Mouse (Mus musculus): ENCODE data around the gene Spaca4.

DNA sequence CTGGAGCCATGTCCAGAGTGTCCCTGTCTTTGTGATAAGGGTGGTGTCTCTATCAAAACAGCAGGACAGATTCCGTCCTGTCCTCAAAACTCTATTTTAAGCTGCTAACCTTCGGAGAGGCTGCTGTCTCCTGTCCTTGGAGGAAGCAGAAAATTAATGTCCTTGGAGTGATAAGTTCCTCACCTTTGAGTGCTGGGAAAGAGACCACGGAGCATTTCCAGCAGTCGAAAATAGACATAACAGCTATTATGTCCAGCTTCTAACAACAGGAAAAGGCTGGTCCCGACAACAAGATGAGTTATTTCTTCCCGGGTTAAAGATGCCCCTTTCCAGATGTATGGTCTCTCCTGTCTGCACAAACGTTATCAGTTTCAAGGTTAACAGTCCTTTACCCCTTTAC is 49.6 kb upstream of the Spaca4 start:
- TF ChIP-seq POLR2A (IDR thresholded peaks at IDR 0.05; ENCODE audit: control insufficient read depth, extremely low read depth, insufficient read depth, low read length, poor library complexity) (no peak), CTCF (IDR thresholded peaks at IDR 0.05; ENCODE audit: borderline replicate concordance, control insufficient read depth, extremely low read depth, insufficient read depth, low read length, poor library complexity) (no peak)

Measured in thymus, adult 2 months (tissue).